Mouse (Mus musculus) liver, adult 2 months (tissue): ENCODE results near the gene Arsg. TPM values are rescaled to one million over a fixed set of nuclear protein-coding genes. Genes with fewer than 3 reads are reported as not detected.

Source experiments
- DNase-seq: peaks from one replicate; pipeline ENCODE4 v3.0.0-alpha.2; 2011; ENCODE audit warnings: low read depth, low spot score; ENCODE audit errors: extremely low read depth
- H3K27ac ChIP-seq: fragments of 200-500 bp; replicated peaks from 2 replicates; pipeline ENCODE4 v1.5.1; 2012; ENCODE audit warnings: low read depth, mild to moderate bottlenecking, control low read depth, inconsistent platforms, low read length; ENCODE audit not compliant: insufficient read depth
- H3K27me3 ChIP-seq: fragments of 200-500 bp; 2 replicates; pipeline ENCODE4 v1.6.1; 2012; ENCODE audit warnings: mild to moderate bottlenecking, moderate library complexity, low read length, inconsistent platforms; ENCODE audit not compliant: control insufficient read depth, insufficient read depth
- H3K36me3 ChIP-seq: fragments of 200-500 bp; 2 replicates; pipeline ENCODE4 v1.6.1; 2012; ENCODE audit warnings: low read length, inconsistent platforms; ENCODE audit not compliant: control insufficient read depth, insufficient read depth
- H3K4me1 ChIP-seq: fragments of 200-500 bp; 2 replicates; pipeline ENCODE4 v1.6.1; 2011; ENCODE audit warnings: low read length; ENCODE audit not compliant: control insufficient read depth, insufficient read depth
- H3K4me3 ChIP-seq: fragments of 200-500 bp; 2 replicates; pipeline ENCODE4 v1.5.1; 2011; ENCODE audit warnings: low read depth, mild to moderate bottlenecking, control low read depth, low read length, moderate library complexity; ENCODE audit not compliant: insufficient read depth
- H3K79me2 ChIP-seq: fragments of 200-500 bp; 2 replicates; pipeline ENCODE4 v1.6.1; 2012; ENCODE audit warnings: inconsistent platforms, mild to moderate bottlenecking, low read length, moderate library complexity; ENCODE audit not compliant: control insufficient read depth, insufficient read depth
- H3K9ac ChIP-seq: fragments of 200-500 bp; 2 replicates; pipeline ENCODE4 v1.6.1; 2012; ENCODE audit warnings: low read depth, mild to moderate bottlenecking, control low read depth, inconsistent platforms, low read length
- CTCF ChIP-seq: fragments of 200-500 bp; IDR thresholded peaks from 2 replicates; pipeline ENCODE4 v1.5.1; 2011; ENCODE audit warnings: low read depth, low read length, control low read depth
- POLR2A ChIP-seq: fragments of 200-500 bp; IDR thresholded peaks from 2 replicates; pipeline ENCODE4 v1.6.1; 2011; ENCODE audit warnings: low read length, control low read depth; ENCODE audit not compliant: insufficient read depth; ENCODE audit errors: extremely low read depth
- WGBS: fragments of 180-500 bp; shearing (Covaris S2); methylation state at CpG from one replicate; pipeline ENCODE4 v1.1.7; 2018; 5-methylcytosine and 5-hydroxymethylcytosine counted together
- polyA plus RNA-seq: library from polyadenylated mRNA; depleted of rRNA; stranded (reverse); fragments of >200 nt; gene quantifications from 2 replicates; pipeline ENCODE4 v1.2.3, GENCODE M21; 2012
- total RNA-seq: library from RNA; depleted of rRNA; stranded (reverse); fragments of >200 nt; gene quantifications from 2 replicates; pipeline ENCODE4 v1.2.3, GENCODE M21; 2014

Arsg gene
- total and polyA plus RNA-seq, 2 experiments = 8.1 to 8.5 TPM

GRCm38 (mm10) chr11:109587019-109587418 is 113.8 kb downstream of the Arsg start:
- Histone ChIP-seq H3K36me3 (peaks cover 7% of the 10 kb centered on the region; the same call in 1 of the 2 replicates), H3K27me3 (no peaks in the 10 kb centered on the region), H3K9ac (no peak overlapping the region), H3K27ac (peak overlapping the region; percentile 40), H3K4me1 (no peaks in the 10 kb centered on the region; the same call in none of the 2 replicates), H3K4me3 (no peak overlapping the region), H3K79me2 (no peaks in the 10 kb centered on the region)
- TF ChIP-seq CTCF = no peak
- TF ChIP-seq POLR2A = no peak
- peak; percentile 13 for DNase-seq
- WGBS = 63% methylated on average over 13 of the region's 13 CpGs

- Histone ChIP-seq H3K9ac (no peak overlapping the region), H3K4me3 (no peak overlapping the region)
- DNase-seq = no peak
Observed at GRCm38 (mm10) chr11:109587638-109588374, 114.6 kb downstream of the Arsg start.

GRCm38 (mm10) chr11:109590012-109590411 is 116.8 kb downstream of the Arsg start:
- no peak overlapping the region for H3K27ac ChIP-seq
- H3K4me3 ChIP-seq = no peak overlapping the region
- H3K27me3 ChIP-seq = no peaks in the 10 kb centered on the region
- peaks cover 2% of the 10 kb centered on the region; the same call in 1 of the 2 replicates for H3K4me1 ChIP-seq
- peaks cover 4% of the 10 kb centered on the region; the same call in 1 of the 2 replicates for H3K36me3 ChIP-seq
- DNase-seq = no peak
- 86% methylated on average over 8 of the region's 8 CpGs for WGBS
- no peaks in the 10 kb centered on the region for H3K79me2 ChIP-seq
- H3K9ac ChIP-seq = no peak overlapping the region
- TF ChIP-seq CTCF (no peak), POLR2A (no peak)

More at GRCm38 (mm10) chr11:109587638-109588374, 114.6 kb downstream of the Arsg start:
- no peaks in the 10 kb centered on the region for H3K27me3 ChIP-seq
- WGBS = 57% methylated on average over 15 of the region's 15 CpGs
- no peak for TF ChIP-seq POLR2A
- TF ChIP-seq CTCF = no peak
- H3K4me1 ChIP-seq = no peaks in the 10 kb centered on the region; the same call in none of the 2 replicates
- H3K79me2 ChIP-seq = no peaks in the 10 kb centered on the region
- H3K36me3 ChIP-seq = peaks cover 7% of the 10 kb centered on the region; the same call in 1 of the 2 replicates
- no peak overlapping the region for H3K27ac ChIP-seq

GRCm38 (mm10) chr11:109591511-109591910 is 118.3 kb downstream of the Arsg start:
- peaks cover 2% of the 10 kb centered on the region; the same call in 1 of the 2 replicates for H3K4me1 ChIP-seq
- no peak overlapping the region for H3K9ac ChIP-seq
- peaks cover 14% of the 10 kb centered on the region for H3K36me3 ChIP-seq
- no peak overlapping the region for H3K27ac ChIP-seq
- no peaks in the 10 kb centered on the region for H3K27me3 ChIP-seq
- H3K4me3 ChIP-seq = no peak overlapping the region
- 93% methylated on average over 4 of the region's 4 CpGs for WGBS
- TF ChIP-seq POLR2A = no peak
- no peak for TF ChIP-seq CTCF
- no peaks in the 10 kb centered on the region for H3K79me2 ChIP-seq
- no peak for DNase-seq

- Histone ChIP-seq H3K4me3 (no peak overlapping the region), H3K9ac (no peak overlapping the region), H3K27ac (peak overlapping the region; percentile 45; the same call in 1 of the 2 replicates), H3K4me1 (peaks cover 2% of the 10 kb centered on the region; the same call in 1 of the 2 replicates), H3K36me3 (peaks cover 23% of the 10 kb centered on the region), H3K27me3 (no peaks in the 10 kb centered on the region), H3K79me2 (no peaks in the 10 kb centered on the region)
- DNase-seq = no peak
- 67% methylated on average over 6 of the region's 6 CpGs for WGBS
- TF ChIP-seq CTCF (no peak), POLR2A (no peak)
Observed at GRCm38 (mm10) chr11:109593200-109593981, 120.2 kb downstream of the Arsg start.

- no peak overlapping the region for H3K27ac ChIP-seq
- H3K27me3 ChIP-seq = no peaks in the 10 kb centered on the region
- peak; percentile 20 for DNase-seq
- peaks cover 2% of the 10 kb centered on the region; the same call in 1 of the 2 replicates for H3K4me1 ChIP-seq
- H3K36me3 ChIP-seq = peaks cover 25% of the 10 kb centered on the region
- TF ChIP-seq POLR2A (no peak), CTCF (no peak)
- no peak overlapping the region for H3K9ac ChIP-seq
- 62% methylated on average over 8 of the region's 8 CpGs for WGBS
- no peak overlapping the region for H3K4me3 ChIP-seq
- no peaks in the 10 kb centered on the region for H3K79me2 ChIP-seq
Observed at GRCm38 (mm10) chr11:109594761-109595160, 121.6 kb downstream of the Arsg start.
